Mouse (Mus musculus) thymus, adult 2 months (tissue): Measurements from ENCODE around the gene Myo1g.

Source experiments
- CTCF ChIP-seq: fragments of 200-500 bp; IDR thresholded peaks from 2 replicates; pipeline ENCODE4 v1.5.1; 2012; ENCODE audit warnings: mild to moderate bottlenecking, control low read depth, low read length, moderate library complexity, borderline replicate concordance; ENCODE audit not compliant: control insufficient read depth, poor library complexity, insufficient read depth; ENCODE audit errors: extremely low read depth
- POLR2A ChIP-seq: fragments of 200-500 bp; IDR thresholded peaks from 2 replicates; pipeline ENCODE4 v1.6.1; 2012; ENCODE audit warnings: mild to moderate bottlenecking, low read length, control low read depth, moderate library complexity; ENCODE audit not compliant: control insufficient read depth, poor library complexity, insufficient read depth; ENCODE audit errors: extremely low read depth

DNA sequence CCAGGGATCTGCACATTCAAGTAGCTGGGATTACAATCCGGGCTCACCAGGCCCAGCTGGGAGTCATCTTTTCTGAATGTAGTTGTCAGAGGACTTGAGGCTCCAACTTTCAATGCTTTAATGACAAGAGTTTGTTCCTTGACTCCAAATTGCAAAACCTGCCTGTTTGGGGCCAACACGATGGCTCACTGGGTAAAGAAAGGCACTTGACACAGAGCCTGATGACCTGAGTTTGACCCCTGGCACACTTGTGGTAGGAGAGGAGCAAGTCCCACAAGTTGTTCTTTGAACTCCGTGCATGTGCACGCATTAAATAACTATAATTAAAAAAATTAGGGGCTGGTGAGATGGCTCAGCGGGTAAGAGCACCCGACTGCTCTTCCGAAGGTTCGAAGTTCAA is 9.2 kb upstream of the Myo1g start:
- TF ChIP-seq CTCF (no peak), POLR2A (no peak)
